Mouse (Mus musculus) brain, adult 2 months (tissue): ENCODE measurements around the gene Tead1.

Source experiments
- DNase-seq: peaks from one replicate; pipeline ENCODE4 v3.0.0; 2011; ENCODE audit warnings: low read depth, low spot score

Gene Tead1

GRCm38 (mm10) chr7:112816016-112816415 lies 136.9 kb downstream of the Tead1 start:
- no peak for DNase-seq

DNA sequence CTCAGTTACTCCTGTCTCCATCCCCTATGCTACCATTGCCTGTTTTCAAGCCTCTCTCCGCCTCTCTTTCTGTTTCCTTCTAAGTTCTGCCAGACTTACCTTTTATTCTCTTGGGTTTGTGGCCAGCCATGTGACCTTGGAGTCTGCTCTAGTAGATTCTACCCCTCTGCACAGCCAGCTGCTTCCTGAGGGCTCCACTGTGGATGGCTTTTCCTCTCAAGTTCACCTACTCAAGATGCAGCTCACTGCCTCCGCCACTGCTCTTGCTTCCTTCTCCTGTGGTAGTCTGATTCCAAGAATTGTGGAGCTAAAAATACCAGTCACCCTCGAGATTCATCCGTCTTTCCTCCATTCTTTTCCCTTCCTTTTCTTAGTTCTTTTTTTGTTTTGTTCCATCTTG lies 140.7 kb downstream of the Tead1 start:
- peak; percentile 49 for DNase-seq

GRCm38 (mm10) chr7:112822879-112823278 lies 143.8 kb downstream of the Tead1 start:
- peak; percentile 73 for DNase-seq

DNA sequence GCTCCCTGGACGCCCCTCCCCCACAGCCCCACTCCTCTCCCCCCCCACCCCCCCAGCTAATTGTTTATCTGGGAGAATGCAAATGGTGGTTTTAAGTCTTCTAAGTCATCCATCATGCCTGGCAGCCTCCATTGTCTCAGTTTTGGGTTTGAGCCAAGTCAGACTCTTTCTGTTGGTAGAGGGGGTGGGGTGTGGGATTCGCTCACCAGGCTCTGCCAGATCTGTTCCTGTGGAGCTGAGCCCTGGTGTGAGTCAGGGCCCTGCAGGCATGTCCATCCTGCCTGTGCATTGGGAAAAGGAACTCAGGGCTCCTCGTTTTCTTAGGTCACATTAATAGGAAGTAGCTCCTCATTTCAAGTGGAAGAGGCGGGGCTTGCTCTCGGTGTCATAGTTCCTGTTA lies 144.5 kb downstream of the Tead1 start:
- DNase-seq, result peak; percentile 79

DNA sequence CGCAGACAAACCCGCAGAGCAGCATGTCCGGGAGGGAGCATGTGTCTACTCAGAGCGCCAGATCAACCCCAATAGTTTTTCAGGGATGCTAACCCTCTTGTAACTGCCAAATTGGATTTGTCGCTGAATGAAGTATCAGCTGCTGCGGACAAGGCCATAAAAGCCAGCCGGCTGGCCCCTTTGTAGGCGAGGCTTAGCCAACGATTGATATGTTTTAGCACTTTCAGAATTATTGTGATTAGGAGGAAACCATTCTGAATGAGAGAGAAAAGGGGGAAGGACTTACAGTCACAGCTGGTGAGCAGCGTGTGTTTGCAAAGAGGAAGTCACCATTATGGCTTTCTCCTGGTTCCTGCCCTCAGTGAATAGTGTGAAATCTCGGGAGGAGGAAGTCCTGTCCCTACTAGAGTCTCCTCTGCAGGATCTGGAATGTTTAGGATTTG lies 146.2 kb downstream of the Tead1 start:
- no peak for DNase-seq

DNA sequence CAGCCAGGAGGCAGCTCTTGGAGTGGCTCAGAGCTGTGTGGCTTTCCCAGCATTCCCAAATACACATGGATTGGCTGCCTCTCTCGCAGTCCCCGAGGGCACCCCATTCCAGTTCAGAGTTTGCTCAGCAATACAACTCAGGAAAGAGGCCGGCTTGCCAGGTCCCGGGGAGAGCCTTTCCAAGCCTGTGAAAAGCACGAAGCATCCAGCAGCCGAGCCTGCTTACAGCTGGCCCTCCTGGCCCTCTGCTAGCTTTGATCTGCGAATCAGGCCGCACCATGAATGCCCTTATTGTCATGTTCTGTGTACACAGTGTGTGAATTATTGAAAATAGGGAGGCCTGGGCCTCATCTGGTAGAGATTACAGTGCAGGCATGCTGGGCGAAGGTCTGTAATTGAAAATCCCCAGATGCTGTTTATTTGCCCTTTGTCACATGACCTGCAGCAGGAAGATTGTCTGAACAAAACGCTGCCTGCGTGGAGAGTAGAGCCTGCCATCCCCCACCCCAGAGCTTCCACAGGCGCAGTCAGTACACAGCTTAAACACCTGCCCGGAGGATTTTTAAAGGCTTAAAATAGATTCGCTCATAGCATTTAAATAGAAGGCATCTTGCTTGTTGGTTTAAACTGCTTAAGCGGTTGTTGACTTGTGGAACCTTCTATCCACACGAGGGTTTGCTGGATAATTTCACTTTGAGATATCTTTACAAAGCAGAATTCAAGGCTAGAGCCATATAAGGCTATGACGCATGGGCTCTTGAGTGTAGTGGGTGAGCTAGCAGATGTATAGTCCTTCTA lies 147.2 kb downstream of the Tead1 start:
- DNase-seq, result peak; percentile 71

GRCm38 (mm10) chr7:112828016-112828695 lies 149.0 kb downstream of the Tead1 start:
- DNase-seq, result no peak

GRCm38 (mm10) chr7:112828696-112829022 lies 149.5 kb downstream of the Tead1 start:
- DNase-seq, result no peak

- no peak for DNase-seq
These were observed 151.8 kb downstream of the Tead1 start for GRCm38 (mm10) chr7:112830946-112831345.

DNA sequence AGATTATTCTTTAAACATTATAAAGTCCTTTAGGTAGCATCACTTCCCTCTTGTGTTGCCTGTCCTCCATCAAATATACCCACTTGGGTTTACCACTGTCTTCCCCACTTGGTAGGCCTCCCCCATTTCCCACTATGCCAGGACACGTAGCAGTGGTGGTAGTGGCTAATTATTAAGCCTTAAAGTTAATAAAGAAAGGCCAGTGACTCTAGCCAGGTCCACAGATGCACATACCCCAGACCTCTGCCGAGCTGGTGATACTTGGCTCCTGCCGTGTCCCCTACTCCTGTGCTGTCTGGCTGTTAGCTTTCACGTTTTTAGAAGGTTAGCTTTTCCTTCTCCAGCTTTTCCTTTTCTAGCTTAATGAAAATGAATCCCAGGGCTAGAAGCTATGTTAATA lies 152.3 kb downstream of the Tead1 start:
- DNase-seq, result no peak

- no peak for DNase-seq
These were observed 154.0 kb downstream of the Tead1 start for GRCm38 (mm10) chr7:112833132-112833531.

GRCm38 (mm10) chr7:112836076-112836475 lies 157.0 kb downstream of the Tead1 start:
- no peak for DNase-seq

DNA sequence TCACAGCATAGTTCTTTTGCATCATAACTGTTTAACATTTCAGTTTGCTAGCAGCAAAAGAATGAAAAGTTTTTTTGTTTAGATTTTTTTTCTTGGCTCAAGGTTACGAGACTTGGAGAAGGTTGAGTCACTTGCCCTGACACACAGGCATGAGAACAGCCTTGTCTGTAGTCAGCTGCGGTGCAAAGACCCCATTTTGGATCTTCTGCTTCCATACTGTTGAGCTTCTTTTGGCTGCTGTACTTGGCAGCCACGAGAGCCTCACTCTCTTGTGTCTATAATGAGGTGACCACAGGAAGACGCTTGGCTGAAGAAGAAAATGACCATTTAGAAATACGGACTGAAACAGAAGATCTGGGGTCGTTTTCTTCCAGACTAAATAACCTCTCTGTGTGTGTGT lies 159.0 kb downstream of the Tead1 start:
- no peak for DNase-seq

- no peak for DNase-seq
These were observed 161.2 kb downstream of the Tead1 start for GRCm38 (mm10) chr7:112840351-112840750.

GRCm38 (mm10) chr7:112840890-112841289 lies 161.8 kb downstream of the Tead1 start:
- peak; percentile 45 for DNase-seq

DNA sequence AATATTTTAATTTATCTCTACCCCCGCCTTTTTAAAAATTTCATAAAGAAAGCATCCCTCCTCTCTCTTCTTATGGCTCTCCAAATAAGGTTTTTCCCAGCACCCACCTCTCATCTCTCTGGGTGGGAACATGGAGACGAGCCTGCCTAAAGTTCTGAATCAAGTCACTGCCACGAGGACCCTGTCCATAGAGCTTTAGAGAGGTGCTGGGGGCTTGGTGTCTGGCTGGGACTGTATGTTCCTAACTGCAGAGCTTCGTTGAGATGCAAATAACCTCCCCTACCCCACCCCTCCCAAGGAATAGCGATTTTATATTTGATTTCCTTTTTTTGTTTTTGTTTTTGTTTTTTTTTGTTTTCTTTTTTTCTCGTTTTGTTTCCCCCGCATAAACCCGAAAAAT lies 162.4 kb downstream of the Tead1 start:
- DNase-seq, result no peak

DNA sequence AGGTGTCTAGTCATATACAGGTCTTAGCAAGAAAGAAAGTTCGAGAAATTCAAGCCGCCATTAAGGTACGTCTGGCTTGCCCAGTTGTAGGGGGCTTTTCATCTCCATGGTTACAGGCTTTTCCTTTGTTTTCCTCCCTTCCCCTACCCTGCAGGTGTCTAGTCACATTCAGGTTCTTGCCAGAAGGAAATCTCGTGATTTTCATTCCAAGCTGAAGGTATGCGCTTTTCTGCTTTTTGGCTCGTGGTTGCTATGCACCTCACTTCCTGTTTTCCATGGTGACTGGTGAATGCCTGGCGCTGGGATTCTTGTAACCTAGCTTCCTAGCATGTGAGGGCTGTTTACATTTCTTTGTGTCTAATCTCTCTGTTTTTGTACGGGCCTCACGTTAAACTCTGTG lies 162.8 kb downstream of the Tead1 start:
- DNase-seq, result peak; percentile 71

- DNase-seq, result no peak
These were observed 172.2 kb downstream of the Tead1 start for GRCm38 (mm10) chr7:112851281-112851744.

DNA sequence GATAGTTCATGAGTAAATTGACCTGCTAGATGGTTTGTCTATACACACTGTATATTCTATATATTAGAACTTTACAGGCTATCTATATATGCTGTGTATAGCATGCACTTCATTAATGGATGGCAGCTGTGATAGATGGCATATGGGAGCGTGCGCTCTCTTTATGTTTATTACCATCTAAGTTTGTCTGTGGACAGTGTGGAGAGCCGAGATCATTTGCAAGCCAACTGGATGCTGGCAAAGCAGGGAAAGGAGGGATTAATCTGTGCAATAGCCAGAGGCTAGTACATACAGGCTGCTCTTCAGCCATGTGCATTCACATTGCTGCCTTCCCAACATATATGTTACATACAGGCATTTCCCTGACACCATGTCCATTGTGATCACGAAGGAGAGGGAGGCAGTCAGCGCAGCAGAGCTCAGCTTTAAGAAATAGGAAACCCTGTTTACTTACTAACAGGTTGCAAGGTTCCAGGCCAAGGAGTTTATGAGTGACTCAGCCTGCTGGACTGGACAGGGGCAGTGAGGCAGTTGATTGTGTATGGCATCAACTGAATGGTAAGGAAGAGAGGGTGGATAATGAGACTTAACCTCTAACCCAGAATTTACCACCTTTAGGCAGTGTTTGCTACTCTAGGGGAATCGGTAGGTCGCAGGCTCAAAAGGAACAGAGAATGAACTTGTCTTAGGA lies 173.2 kb downstream of the Tead1 start:
- DNase-seq, result no peak

- DNase-seq, result no peak
These were observed 174.7 kb downstream of the Tead1 start for GRCm38 (mm10) chr7:112853857-112854256.

- no peak for DNase-seq
These were observed 175.4 kb downstream of the Tead1 start for GRCm38 (mm10) chr7:112854516-112854915.

GRCm38 (mm10) chr7:112855419-112855818 lies 176.3 kb downstream of the Tead1 start:
- DNase-seq, result no peak
